Mouse (Mus musculus): ENCODE data around the gene Cenpt.
A peak's percentile ranks its signal among the peaks of the same experiment; 100 is the strongest.

Gene Cenpt

GRCm38 (mm10) chr8:105805346-105805745, 47.7 kb downstream of the Cenpt start:
- DNase-seq, result no peak

GRCm38 (mm10) chr8:105804797-105805196, 48.3 kb downstream of the Cenpt start:
- no peak for DNase-seq

GRCm38 (mm10) chr8:105801153-105801904, 51.7 kb downstream of the Cenpt start:
- no peak for DNase-seq

GRCm38 (mm10) chr8:105799091-105799812, 53.8 kb downstream of the Cenpt start:
- DNase-seq, result peak; percentile 98

- DNase-seq, result no peak
Measured at GRCm38 (mm10) chr8:105798408-105798807, 54.7 kb downstream of the Cenpt start.

- no peak for DNase-seq
Measured at GRCm38 (mm10) chr8:105795785-105796184, 57.3 kb downstream of the Cenpt start.

All from heart, adult 11 months (tissue).